Mouse (Mus musculus) kidney, postnatal 10 days (tissue): Measurements from ENCODE around the gene H2-Ab1.

Experiments
- DNase-seq: peaks from one replicate; pipeline ENCODE4 v3.0.0; 2021; ENCODE audit warnings: mixed read lengths

Gene H2-Ab1

DNA sequence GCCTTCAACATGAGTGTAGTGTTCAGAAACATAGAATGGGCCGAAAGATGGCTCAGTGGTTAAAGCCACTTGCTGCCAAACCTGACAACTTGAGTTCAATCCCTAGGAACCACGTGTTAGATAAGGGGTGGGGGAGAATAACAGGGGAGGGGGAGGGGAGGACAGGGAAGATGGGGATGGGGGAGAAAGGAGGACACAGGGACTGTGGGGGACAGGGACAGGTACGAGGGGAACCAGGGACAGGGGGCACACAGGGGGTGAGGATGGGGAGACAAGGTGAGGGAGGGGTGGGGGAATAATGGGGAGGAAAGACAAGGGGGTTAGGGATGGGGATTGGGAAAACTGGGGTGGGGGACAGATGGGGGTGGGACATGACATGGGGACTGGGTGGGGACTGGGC is 17.1 kb upstream of the H2-Ab1 start:
- no peak for DNase-seq

GRCm38 (mm10) chr17:34240916-34241315 is 16.6 kb upstream of the H2-Ab1 start:
- peak; percentile 1 for DNase-seq

DNA sequence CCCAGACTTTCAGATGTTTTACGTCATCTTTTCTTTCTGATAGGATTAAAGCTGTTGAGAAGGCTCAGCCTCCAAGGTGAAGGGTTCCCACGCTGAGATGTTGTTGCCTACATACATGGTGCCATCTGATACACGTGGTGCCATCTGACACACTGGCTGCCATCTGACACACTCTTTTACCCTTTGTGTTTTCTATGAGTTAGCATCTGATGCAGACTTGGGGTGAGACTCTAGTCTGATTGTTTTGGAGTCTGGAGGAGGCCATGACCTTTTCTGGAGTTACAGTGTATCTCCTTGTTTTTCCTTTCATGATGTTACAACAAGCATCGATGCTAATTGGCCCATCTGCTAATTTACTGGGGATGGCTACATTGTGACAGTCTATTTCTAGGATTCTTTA is 12.8 kb upstream of the H2-Ab1 start:
- DNase-seq = peak; percentile 1

- DNase-seq = no peak
Observed at GRCm38 (mm10) chr17:34247047-34247446, 10.4 kb upstream of the H2-Ab1 start.

DNA sequence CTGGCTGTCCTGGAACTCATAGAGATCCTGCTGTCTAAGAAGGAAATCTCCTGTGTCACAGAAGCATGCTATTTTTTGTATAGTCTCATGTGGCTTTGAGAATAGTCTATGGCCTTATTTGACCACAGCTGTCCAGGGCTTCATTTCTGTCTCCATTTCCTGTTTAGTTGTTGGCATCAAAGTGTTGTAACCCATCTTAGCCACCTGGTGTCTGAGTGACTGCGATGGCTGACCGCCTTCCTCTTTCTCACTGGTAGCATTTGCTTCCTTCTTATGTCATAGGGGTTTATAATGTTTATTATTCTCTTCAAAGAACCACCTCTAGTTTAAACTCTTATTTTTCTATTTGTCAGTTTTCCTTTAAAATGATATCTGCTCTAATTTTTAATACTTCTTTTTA is 8.7 kb upstream of the H2-Ab1 start:
- peak; percentile 3 for DNase-seq

- DNase-seq = no peak
Observed at GRCm38 (mm10) chr17:34249361-34249760, 8.1 kb upstream of the H2-Ab1 start.

- DNase-seq = peak; percentile 69
Observed at GRCm38 (mm10) chr17:34249878-34250277, 7.6 kb upstream of the H2-Ab1 start.

DNA sequence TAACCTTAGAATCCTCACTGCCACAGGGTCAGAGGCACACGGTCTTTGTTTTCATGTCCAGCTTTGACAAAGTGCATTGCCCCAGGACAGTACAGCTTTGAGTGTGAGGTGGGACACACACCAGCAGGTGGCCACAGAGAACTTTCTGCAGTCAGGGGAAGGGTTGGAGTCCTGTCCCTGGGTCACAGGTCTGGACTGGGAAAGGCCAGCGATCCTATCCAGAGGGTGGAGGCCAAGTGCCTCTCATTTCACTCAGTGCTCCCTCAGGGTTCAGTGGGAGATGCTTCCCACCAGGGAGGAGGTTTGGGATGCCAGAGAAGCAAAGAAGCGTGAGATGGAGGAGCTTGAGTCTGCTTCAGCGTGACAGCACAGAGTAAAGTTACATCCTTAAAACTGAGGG is 5.8 kb upstream of the H2-Ab1 start:
- no peak for DNase-seq

GRCm38 (mm10) chr17:34256501-34256900 is 988 bp upstream of the H2-Ab1 start:
- DNase-seq = no peak

DNA sequence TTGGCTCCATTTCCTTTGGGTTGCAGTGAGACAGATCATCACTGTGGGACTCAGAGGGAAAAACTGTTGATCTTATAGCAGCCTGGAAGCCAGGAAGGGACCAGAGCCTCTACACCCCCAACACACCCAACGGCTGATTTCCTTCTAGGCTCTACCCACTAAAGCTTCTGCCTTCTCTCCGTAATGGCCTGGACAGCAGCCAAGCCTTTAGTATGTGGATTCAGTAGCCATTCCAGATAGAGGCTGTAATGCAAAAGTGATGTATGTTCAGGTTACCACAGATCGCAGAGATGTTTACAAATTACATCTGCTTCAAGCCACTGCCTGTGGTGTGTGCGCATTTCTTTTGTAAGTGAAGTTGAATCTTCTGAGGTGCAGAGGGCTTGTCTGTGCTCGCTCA is 3.1 kb downstream of the H2-Ab1 start:
- peak; percentile 22 for DNase-seq

- DNase-seq = peak; percentile 87
Observed at GRCm38 (mm10) chr17:34261502-34261901, 4.0 kb downstream of the H2-Ab1 start.

DNA sequence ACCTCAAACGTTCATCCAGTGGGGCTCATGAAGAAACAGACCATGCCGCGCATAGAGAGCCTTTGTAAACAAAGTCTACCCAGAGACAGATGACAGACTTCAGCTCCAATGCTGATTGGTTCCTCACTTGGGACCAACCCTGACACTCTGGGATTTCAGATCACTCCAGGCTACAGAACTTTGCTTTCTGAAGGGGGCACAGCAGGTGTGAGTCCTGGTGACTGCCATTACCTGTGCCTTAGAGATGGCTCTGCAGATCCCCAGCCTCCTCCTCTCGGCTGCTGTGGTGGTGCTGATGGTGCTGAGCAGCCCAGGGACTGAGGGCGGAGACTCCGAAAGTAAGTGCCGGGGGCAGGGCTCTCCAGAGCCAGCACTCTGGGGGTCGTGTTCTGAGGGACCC is 5.6 kb downstream of the H2-Ab1 start:
- peak; percentile 78 for DNase-seq

- peak; percentile 42 for DNase-seq
Observed at GRCm38 (mm10) chr17:34263811-34264371, 6.4 kb downstream of the H2-Ab1 start.

DNA sequence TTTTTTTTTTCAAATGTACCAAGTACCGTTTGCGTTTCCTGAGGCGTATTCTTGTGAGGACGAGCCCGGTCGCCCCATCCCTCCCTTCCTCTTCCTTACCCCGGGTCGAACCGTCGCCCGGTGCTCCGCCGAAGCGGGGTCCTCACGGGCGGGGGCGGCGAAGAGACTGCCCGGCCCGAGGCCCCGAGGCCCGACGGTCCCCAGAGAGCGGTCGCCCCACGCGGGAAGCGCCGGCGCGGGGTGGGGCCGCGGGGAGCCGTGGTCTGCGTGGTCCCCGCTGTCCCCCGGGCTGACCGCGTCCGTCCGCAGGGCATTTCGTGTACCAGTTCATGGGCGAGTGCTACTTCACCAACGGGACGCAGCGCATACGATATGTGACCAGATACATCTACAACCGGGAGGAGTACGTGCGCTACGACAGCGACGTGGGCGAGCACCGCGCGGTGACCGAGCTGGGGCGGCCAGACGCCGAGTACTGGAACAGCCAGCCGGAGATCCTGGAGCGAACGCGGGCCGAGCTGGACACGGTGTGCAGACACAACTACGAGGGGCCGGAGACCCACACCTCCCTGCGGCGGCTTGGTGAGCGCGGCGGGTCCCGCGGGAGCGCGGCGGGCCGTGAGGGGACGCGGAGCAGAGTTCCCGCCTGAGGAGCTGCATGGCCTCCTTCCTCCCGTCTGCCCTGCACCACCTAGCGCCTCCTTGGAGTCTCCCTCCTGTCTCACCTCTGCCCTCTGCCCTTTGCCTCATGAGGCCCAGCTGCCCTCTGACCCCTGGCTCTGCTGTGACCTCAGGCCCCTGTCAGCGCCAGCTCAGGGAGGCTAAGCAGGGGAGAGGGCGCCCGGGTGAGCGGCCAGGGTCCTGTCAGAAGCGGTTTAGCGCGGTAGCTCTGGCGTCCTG is 7.2 kb downstream of the H2-Ab1 start:
- peak; percentile 28 for DNase-seq

DNA sequence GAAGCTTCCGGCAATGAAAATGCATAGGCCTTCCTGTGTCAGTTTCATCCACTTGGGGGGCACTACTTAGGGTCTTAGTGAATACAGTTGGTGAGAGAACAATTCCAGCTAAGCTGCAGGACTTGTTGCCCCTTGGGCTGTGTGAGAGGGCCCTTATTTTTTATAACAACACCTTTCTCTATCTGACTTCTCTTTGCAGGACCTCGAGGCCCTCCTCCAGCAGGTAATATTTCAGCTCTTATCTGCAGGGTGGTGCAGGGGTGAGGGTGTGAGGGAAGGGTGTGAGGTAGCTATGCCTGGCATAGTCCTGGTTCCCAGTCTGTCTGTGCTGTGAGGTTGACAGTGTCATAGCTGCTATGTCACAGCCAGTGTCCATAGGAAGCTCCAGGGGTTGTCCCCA is 10.8 kb downstream of the H2-Ab1 start:
- DNase-seq = no peak

GRCm38 (mm10) chr17:34268748-34269147 is 11.3 kb downstream of the H2-Ab1 start:
- no peak for DNase-seq

DNA sequence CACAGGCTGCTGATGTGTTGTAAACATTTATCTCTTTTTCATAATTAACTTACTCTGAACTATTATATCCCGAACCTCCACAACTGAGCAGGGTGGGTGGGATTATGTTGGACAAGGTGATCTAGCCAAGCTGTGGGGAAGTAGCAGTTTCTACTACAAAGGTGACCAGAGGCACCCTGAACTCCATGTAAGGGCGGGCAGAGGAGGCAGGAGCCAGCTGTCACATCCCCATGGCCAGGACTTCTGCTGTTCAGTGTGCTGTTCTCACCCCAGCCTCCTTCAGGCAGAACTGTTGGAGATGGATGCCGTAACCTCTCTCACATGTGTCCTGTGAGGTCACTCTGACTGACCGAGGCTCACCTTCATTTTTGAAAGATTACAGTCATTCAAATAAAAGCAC is 12.3 kb downstream of the H2-Ab1 start:
- DNase-seq = no peak

GRCm38 (mm10) chr17:34270230-34270629 is 12.7 kb downstream of the H2-Ab1 start:
- DNase-seq = no peak

DNA sequence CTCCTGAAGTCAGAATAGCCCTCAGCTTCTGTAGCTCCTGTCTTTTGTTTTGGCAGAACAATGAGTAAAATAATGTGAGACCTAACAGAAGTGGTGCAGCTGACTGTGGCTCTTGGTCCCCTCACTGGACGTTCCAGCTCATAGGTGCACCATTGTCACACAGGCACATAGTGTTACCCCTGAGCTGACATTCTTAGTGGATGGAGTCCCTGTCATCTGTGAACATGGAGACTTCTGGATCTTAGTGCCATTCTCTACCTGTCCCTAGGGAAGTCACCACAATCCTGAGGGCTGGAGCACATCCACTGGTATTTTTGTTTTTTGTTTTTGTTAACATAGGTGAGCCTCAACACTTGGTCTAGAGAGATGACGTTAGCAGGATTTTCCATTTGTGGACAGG is 13.5 kb downstream of the H2-Ab1 start:
- no peak for DNase-seq

GRCm38 (mm10) chr17:34272102-34272501 is 14.6 kb downstream of the H2-Ab1 start:
- no peak for DNase-seq

- no peak for DNase-seq
Observed at GRCm38 (mm10) chr17:34280499-34281038, 23.1 kb downstream of the H2-Ab1 start.

DNA sequence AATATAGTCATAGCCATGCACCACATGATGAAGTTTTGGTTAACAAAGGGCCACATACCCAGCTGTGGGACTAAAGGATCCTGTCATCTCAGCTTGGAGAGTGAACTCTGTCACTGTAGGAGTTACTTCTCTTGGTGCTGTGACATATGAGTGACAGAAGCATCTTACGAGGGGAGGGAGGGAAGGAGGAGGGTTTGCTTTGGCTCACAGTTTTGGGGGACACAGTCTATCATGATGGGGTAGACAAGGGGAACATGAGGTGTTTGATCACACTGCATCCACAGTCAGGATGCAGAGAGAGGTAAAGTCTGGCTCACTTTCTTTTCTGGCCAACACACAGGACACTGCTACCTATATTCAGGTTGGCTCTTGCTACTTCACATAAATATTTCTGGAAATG is 24.3 kb downstream of the H2-Ab1 start:
- no peak for DNase-seq

GRCm38 (mm10) chr17:34285371-34285770 is 27.9 kb downstream of the H2-Ab1 start:
- DNase-seq = no peak

DNA sequence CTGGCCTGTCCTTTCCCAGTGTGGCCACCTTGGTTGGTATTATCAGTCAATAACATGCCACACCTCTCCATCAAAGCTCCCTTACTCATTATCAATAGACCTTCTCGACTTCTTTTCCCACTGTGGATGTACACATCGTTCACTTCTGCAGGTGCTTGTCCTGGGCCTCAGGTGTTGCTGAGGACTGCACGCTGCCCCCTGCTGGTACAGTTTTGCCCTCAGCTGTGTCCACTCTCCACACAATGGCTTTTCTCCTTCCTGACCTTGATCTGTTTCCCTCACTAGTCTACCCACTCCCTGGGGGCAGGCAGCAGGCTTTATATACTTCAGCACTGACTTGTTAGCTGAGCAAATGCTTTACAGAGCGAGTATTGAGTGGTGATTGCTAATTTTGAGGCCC is 28.4 kb downstream of the H2-Ab1 start:
- peak; percentile 66 for DNase-seq
